Mouse (Mus musculus) liver, adult (tissue): ENCODE measurements around the gene Cat.

ENCODE experiments used
- GATA4 ChIP-seq: IDR thresholded peaks from 2 replicates; pipeline ENCODE4 v1.6.1; 2014; ENCODE audit warnings: mild to moderate bottlenecking, low read length; ENCODE audit not compliant: insufficient replicate concordance

Cat gene

DNA sequence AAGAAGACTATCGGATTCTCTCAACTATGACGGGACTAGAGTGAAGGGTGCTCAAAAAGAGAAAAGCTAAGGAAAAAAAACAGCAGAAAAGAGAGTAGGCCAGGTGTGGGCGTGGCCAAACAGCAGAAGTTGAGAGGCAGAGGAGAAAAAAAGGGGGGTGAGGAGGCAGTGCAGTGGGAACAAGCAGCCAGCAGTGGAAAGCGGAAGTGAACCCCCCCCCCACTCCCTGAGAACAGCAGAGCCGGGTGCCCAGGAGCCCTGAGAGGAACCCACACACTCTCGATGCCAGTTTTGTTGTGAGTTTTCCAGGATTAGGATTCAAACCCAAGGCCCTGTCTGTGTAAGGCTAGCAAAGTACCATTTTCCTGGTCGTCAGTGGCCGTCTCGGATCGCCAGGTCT is 25.9 kb downstream of the Cat start:
- TF ChIP-seq GATA4: no peak

DNA sequence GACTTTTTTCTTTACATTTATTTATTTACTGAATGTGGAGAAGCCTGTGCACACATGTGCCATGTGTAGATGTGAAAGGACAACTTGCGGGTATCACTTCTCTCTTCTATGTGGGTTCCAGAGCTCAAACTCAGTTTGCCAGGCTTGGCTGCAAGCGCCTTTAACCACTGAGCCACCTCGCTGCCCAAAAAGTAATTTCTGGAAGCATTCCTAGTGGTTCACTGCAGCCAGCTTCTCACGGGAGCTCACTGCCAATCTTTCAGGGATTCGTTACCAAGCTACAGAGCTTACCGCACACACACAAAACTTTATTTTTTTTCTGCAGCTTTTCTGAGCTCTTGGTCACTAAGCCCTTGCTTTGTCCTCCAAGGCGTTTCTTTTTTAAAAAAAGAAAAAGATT is 27.3 kb downstream of the Cat start:
- TF ChIP-seq GATA4: no peak

DNA sequence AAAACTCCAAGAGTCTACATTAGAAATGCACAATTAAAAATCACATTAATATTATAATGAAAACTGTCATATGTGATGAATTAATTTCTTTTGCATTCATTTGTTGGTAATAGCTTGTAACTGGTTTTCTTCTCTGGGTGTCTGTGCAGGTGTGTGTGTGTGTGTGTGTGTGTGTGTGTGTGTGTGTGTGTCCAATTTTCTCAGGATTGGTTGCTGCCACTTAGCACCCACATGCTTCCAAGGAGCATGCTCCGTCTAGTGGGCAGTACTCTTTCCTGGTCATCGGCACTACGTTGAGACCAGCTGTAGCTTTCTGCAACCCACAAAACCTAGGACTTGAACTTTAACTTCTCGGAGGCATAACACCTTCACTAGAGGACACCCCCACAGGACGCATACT is 27.9 kb downstream of the Cat start:
- TF ChIP-seq GATA4: no peak

DNA sequence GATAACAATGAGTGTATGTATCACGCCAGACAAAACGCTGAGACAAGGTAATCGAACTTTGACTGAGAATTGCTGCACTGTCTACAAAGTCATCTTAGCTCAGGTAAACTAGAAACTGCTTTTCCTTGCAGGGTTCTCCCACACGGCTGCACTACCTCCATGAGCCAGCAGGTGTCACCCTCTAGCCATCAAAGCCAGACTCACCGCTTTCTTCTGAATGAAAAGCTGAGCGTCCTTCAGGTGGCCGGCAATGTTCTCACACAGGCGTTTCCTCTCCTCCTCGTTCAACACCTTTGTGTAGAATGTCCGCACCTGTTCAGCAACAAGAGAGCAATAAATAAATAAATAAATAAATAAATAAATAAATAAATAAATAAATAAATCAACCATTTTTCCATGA is 28.3 kb downstream of the Cat start:
- no peak for TF ChIP-seq GATA4

DNA sequence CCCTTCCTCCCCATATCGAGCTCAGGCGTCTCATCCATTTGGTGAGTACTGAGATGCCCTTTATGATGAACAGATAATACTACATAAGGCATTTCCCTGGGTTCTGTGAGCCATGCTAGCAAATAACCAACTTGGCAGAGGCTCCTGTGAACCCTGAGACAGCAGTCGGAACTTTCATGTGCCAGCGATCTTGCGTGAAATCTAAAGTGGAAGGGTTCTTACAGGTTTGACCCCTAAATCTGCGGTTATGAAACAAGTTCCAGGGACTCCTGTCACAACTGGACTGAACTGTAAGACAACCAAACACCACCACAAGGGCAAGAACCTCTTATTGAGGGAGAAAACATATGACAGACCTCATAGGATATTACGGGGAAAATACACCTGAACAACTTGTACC is 29.2 kb downstream of the Cat start:
- TF ChIP-seq GATA4: no peak

DNA sequence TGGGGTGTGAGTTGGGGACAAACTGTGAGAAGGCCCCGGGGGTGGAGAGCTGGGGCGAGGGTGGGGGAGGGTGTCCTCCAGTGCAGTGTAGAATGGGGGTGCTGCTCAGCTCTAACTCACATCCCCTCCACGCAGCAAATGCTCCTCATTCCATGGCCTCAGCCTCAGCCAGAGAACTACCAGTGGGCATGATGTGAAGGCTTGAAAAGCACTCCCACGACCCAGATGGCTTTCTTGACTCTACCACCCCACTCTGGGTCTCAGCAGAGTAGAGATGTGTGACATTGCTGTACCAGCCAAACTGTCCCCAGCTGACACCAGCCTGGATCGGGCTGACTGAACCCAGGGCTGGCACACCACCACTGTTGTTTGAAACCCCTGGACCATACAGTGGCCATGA is 32.4 kb downstream of the Cat start:
- TF ChIP-seq GATA4: no peak

DNA sequence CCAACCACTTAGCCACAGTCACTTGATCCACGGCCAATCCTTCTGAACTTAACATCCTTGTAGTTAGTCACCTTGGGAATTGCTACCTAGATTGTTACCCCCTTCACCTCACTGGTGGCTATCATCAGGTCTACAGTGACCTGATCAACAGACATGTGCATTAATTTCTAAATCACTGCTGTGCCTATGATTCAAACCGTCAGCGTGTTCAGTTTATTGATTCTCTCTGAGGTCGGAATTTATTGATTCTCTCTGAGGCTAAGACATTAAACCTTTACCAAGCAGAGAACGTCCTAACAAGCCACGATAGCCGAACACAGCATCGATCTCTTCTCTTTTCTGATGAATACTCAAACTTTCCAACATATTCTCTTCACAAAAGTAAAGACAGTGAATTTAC is 34.7 kb downstream of the Cat start:
- TF ChIP-seq GATA4: no peak

DNA sequence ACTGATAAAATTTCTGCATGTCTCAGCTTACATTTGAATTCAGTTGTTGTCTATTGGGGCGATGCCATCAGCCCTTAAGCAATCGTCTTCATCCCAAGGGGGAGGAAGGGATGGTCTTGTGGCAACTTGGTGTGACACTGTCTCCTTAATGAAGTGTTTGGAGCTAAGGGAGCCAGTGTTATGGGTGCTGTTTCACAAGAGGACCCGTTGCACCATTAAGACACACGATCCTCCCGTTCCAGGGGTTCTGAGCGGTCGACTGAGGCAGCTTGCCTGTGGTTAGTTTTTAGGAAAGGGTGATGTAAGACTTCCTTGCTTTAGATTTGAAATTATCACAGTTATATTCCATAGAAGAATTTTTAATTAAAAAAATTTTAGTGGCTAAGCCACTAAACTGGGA is 35.1 kb downstream of the Cat start:
- TF ChIP-seq GATA4: no peak

DNA sequence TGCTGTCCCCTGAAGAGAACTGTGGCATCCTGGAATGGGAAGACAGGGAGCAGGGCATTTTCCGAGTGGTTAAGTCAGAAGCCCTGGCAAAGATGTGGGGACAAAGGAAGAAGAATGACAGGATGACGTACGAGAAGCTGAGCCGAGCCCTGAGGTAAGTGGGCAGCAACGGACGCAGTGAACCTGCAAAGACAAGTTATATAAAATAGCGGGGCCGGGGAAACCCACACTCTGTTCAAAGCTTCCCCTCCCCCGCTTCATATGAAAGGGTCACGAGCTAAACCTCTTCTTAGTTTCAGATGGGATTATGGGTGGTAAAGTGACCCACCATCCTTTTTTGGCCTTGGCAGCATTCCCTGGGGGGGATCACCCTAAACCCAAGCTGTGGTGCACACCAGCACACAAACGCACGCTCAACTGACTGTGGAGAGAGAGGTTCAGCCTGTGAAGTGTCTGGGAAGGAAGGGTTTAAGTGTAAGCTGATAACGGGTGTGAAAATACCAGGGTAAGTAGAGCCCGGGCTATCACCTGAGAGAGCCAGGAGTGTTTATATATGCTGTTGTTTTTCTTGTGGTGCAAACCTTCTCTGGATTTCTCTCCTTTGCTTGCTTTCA is 35.9 kb downstream of the Cat start:
- no peak for TF ChIP-seq GATA4

DNA sequence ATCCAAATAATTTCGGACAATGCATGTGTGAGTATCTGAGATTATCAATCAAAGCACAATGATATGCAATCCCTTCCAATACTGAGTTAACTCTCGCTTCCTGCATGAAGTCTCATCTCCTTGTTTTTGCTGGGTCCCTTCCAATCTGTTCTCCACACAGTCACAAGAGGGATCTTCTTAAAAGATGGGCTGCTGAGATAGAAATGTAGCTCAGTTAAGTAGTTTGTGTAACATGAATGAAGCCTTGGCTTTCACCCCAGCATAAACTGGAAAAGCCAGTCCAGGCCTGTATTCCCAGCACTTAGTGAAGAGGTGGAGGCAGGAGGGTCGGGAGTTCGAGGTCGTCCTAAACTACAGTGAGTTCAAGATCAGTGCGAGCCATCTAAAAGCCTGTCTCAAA is 38.6 kb downstream of the Cat start:
- no peak for TF ChIP-seq GATA4

DNA sequence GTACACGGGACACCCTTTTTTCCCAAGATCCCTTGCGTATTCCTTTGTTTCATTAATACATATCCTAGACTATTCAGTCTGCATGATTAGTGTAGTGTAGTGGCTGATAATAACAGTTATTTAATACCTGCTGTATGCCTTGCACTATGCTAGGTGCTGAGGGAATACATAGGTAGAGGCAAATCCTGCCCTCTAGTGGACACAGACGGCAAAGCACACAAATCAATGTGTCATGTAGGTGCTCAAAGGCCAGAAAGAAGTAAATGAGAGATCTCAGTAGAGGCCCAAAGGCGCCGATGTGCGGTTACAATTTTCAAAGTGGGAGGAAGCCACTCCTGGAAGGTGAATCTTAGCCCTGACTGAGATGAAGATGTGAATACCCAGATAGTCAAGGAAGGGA is 39.2 kb downstream of the Cat start:
- no peak for TF ChIP-seq GATA4

DNA sequence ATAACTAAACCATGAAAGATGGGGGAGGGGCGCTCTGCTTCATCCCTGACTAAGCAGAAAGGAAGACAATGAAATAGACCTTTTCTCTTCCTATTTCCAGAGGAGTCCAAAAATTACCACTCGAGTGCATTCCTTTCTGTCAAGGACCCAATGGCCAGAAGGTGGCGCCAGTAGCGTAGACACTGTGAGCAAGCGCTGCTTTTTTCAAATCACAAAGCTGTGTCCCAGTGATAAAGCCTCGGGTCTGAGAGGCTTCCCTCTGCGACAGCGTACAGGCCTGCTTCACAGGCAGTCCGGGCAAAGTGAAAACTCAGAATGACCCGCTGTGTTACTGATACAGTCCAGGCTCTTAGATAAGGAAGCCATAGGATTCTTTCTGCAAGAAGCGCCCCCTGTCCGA is 45.2 kb downstream of the Cat start:
- TF ChIP-seq GATA4: no peak

DNA sequence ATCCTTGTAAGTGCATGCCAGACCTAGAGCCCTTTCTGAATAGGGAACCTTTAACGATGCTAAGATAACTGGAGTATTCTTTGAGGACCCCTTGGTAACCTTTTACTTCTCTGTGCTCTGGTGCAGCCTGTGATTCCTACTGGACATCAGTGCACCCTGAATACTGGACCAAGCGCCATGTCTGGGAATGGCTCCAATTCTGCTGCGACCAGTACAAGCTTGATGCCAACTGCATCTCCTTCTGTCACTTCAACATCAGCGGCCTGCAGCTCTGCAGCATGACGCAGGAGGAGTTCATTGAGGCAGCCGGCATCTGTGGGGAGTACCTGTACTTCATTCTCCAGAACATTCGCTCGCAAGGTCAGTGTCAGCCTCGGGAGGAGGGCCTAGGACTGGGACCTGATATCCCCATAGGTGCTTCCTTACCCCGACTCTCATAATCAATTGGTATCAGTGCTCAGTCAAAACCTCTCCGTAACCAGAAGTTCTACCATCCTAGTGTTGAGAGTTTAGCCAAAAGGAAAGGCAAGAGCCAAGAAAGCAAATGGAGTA is 45.8 kb downstream of the Cat start:
- TF ChIP-seq GATA4: no peak

DNA sequence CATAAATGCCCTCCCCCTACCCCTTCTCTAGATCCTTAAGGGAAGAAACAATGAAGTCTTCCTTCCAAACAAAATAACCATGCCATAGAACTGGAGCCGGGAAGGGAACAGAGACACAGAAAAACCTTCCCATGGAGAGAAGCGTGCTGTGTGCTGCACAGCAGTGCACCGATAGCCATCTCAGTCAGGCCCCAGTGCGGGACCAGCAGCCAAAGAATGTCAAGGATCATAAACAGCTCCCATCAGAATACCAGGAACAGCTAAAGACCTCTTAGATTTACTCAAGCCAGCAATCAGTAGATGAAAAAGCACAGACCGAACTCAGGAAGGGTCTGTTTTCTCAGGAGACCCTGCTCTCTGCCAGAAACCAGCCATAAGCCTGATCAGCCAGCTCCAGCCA is 48.4 kb downstream of the Cat start:
- TF ChIP-seq GATA4: no peak

DNA sequence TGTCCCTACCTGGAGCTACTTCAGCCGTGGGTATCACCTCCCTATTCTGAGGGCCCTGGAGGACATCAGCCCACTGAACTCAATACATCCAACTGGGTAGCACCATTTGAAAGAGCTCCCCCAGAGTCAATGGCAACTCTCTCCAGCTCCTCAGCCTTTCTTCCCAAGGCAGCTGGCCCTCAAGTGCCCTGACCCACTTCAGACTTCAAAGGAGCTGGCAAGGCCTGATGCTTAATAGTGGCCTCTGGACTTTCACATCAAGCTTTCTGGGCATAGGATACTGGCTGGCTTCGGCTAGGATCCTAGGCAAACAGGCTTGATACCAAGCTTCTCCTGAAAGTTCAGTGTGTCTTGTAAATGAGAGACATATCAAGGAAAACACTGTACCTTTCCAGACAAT is 49.9 kb downstream of the Cat start:
- no peak for TF ChIP-seq GATA4

DNA sequence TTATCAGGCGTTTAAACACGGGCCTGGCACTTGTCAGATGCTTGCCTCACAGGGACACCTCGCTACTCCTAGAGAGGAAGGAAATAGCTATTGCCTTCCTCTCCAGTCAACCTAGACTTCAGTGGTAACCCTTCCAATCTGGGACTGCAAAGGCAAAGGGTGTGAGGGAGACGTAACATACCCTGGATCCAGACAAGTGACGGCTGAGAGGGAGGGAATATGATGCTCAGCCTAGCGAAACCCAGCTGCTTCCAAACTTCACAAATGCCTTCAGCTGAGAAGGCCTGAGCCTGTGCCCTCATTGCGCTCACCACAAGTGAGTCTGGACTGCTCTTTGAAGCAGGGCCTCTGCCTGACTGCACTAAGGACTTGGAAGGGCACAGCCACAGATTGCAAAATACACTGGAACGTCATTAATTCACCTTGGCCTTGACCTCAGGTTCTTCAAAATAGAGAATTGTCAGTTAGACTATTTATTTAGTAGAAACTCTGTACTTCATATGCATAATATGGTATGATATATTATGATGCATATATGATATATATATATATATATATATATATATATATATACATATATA is 52.2 kb downstream of the Cat start:
- no peak for TF ChIP-seq GATA4

DNA sequence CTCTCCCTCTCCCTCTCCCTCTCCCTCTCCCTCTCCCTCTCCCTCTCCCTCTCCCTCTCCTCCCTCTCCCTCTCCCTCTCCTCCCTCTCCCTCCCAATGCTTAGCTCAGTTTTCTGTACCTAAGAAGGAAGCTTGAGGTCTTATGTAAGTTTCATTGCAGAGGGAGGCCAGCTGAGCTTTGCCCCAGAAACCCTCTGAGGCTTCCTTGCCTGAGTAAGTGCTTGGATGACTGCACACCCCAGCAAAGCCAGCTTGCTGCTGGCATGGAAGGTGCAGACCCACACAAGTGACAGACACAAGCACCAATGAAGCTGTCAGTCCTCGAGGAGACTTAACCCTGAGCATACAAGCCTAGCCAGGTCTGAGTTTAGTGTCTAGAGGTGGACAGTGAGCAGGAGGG is 54.2 kb downstream of the Cat start:
- TF ChIP-seq GATA4: no peak
